Mouse (Mus musculus): Measurements from ENCODE around the gene Galnt2. TPM values are rescaled to one million over a fixed set of nuclear protein-coding genes. Genes with fewer than 3 reads are reported as not detected.

The Galnt2 gene
- polyA plus RNA-seq, 1 experiment from 2014 or later, result 54.3 TPM

GRCm38 (mm10) chr8:124394951-124395350, 163.8 kb downstream of the Galnt2 start:
- no peak for DNase-seq (ENCODE audit: low spot score)
- no peaks in the 10 kb centered on the region for H3K27me3 ChIP-seq (replicated peaks; ENCODE audit: insufficient read depth, low read length)
- no peak for ATAC-seq
- H3K36me3 ChIP-seq (ENCODE audit: insufficient read depth, low read length), result no peaks in the 10 kb centered on the region
- 60% methylated on average over 7 of the region's 7 CpGs for WGBS
- no peak overlapping the region for H3K4me3 ChIP-seq (ENCODE audit: low read depth, low read length)
- H3K4me2 ChIP-seq (replicated peaks; ENCODE audit: low read depth, low read length), result no peak overlapping the region
- H3K9ac ChIP-seq (replicated peaks; ENCODE audit: low read depth), result no peak overlapping the region
- no peaks in the 10 kb centered on the region for H3K9me3 ChIP-seq (ENCODE audit: low read length)
- H3K27ac ChIP-seq (ENCODE audit: low read length), result no peak overlapping the region
- H3K4me1 ChIP-seq (ENCODE audit: insufficient read depth, low read depth, low read length), result no peaks in the 10 kb centered on the region; the same call in 1 of the 2 replicates
- TF ChIP-seq EP300 (IDR thresholded peaks at IDR 0.05) (no peak), CTCF (IDR thresholded peaks at IDR 0.05) (no peak)

Other genes with a start within 250 kb of the Galnt2 start
- 10.4 and 11.0 TPM in 2 replicates for gene Abcb10, start 248.3 kb upstream of the Galnt2 start, polyA plus RNA-seq (2015; fragmentation: Nextera tagmentation; extraction: Ambion mirVana)
- gene Taf5l, start 210.0 kb upstream of the Galnt2 start, polyA plus RNA-seq (2015; fragmentation: Nextera tagmentation; extraction: Ambion mirVana), result 17.8 and 18.6 TPM in 2 replicates
- 0.88 and 1.1 TPM in 2 replicates for gene Urb2, start 209.9 kb upstream of the Galnt2 start, polyA plus RNA-seq (2015; fragmentation: Nextera tagmentation; extraction: Ambion mirVana)
- gene Pgbd5, start 208.3 kb downstream of the Galnt2 start, polyA plus RNA-seq (2015; fragmentation: Nextera tagmentation; extraction: Ambion mirVana), result 5.0 and 5.6 TPM in 2 replicates